Mouse (Mus musculus) heart, embryonic 16.5 days (tissue): Measurements from ENCODE around the gene Nid1. TPM values are rescaled to one million over a fixed set of nuclear protein-coding genes. Genes with fewer than 3 reads are reported as not detected.

Experiments used
- ATAC-seq: fragments of 200-750 bp; cut with Nextera tagmentation; replicated peaks from 2 replicates; pipeline ENCODE4 v1.8.0; 2017; ENCODE audit warnings: moderate number of reproducible peaks; ENCODE audit not compliant: insufficient read depth, low FRiP score; ENCODE audit errors: extremely low read depth
- H3K27ac ChIP-seq: fragments of 300-500 bp; sonication (generic); 2 replicates; pipeline ENCODE4 v1.5.1; 2014; ENCODE audit warnings: mild to moderate bottlenecking, low read length, control low read depth, moderate library complexity
- H3K27me3 ChIP-seq: fragments of 300-500 bp; sonication (generic); 2 replicates; pipeline ENCODE4 v1.6.1; 2014; ENCODE audit warnings: low read length, mixed read lengths; ENCODE audit not compliant: control insufficient read depth, insufficient read depth
- H3K36me3 ChIP-seq: fragments of 300-500 bp; sonication (generic); 2 replicates; pipeline ENCODE4 v1.6.1; 2014; ENCODE audit not compliant: control insufficient read depth, insufficient read depth
- H3K4me1 ChIP-seq: fragments of 300-500 bp; sonication (generic); 2 replicates; pipeline ENCODE4 v1.6.1; 2014; ENCODE audit warnings: low read length, mixed read lengths; ENCODE audit not compliant: control insufficient read depth, insufficient read depth
- H3K4me2 ChIP-seq: fragments of 300-500 bp; sonication (generic); 2 replicates; pipeline ENCODE4 v1.6.1; 2014; ENCODE audit warnings: low read depth, mild to moderate bottlenecking, control low read depth, low read length
- H3K4me3 ChIP-seq: fragments of 300-500 bp; sonication (generic); 2 replicates; pipeline ENCODE4 v1.5.1; 2014; ENCODE audit warnings: mild to moderate bottlenecking, control low read depth, low read length
- H3K9ac ChIP-seq: fragments of 300-500 bp; sonication (generic); 2 replicates; pipeline ENCODE4 v1.6.1; 2014; ENCODE audit warnings: low read length, control low read depth
- H3K9me3 ChIP-seq: fragments of 300-500 bp; sonication (generic); replicated peaks from 2 replicates; pipeline ENCODE4 v1.6.1; 2016; ENCODE audit warnings: low read length; ENCODE audit not compliant: control insufficient read depth
- WGBS: fragments of 180-500 bp; shearing (Covaris S2); extraction: QIAGEN DNeasy Blood & Tissue Kit; methylation state at CpG from one replicate; pipeline ENCODE4 v1.1.7; 2014; 5-methylcytosine and 5-hydroxymethylcytosine counted together
- polyA plus RNA-seq: library from polyadenylated mRNA; unstranded; fragments of >200 nt; fragmentation: Nextera tagmentation; extraction: Ambion mirVana; gene quantifications from 2 replicates; pipeline ENCODE4 v1.2.1, GENCODE M21; 2015

Gene Nid1
- polyA plus RNA-seq, 1 experiment from 2014 or later, result 91.9 TPM

- Histone ChIP-seq H3K4me3 (no peak overlapping the region), H3K4me2 (no peak overlapping the region), H3K9ac (no peak overlapping the region), H3K27ac (no peak overlapping the region), H3K4me1 (0 out of 2 replicates have a peak, but pooled peaks cover 2% of the 10 kb centered on the region), H3K9me3 (no peaks in the 10 kb centered on the region), H3K36me3 (no peaks in the 10 kb centered on the region), H3K27me3 (no peaks in the 10 kb centered on the region)
- ATAC-seq, result no peak
- 42% methylated on average over 1 of the region's 1 CpGs for WGBS
Observed at GRCm38 (mm10) chr13:13553660-13554059, 116.3 kb downstream of the Nid1 start.

GRCm38 (mm10) chr13:13555196-13555595, 117.8 kb downstream of the Nid1 start:
- ATAC-seq, result no peak
- 87% methylated on average over 3 of the region's 3 CpGs for WGBS

DNA sequence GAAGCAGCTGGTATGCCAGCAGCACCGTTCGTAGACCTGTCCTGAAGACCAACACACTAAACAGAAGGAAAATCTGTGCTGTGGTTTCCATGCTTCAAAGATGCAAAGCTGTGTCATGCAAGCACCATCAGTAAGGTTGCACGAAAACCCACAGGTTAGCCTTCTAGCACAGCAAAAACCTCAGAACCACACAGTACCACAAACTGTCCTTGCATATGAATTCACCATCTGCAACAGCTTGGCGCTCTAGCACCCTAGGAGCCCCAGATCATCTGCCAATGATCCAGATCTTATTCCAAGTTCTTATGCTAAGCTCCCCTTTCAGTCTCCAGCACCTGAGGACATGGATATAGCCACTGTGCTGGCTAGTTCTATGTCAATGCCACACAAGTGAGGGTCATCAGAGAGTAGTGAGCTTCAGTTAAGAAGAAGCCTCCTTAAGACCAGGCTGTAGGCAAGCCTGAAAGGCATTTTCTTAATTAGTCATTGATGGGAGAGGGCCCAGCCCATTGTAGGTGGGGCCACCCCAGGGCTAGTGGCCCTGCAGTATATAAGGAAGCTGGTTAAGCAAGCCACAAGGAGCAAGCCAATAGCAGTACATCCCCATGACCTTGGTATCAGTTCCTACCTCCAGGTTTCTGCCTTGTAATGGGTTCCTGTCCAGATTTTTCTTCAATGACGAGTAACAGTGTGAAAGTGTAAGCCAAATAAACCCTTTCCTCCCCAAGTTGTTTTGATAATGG, 119.8 kb downstream of the Nid1 start:
- Histone ChIP-seq H3K9ac (no peak overlapping the region), H3K27ac (no peak overlapping the region), H3K36me3 (no peaks in the 10 kb centered on the region), H3K9me3 (no peaks in the 10 kb centered on the region), H3K4me2 (no peak overlapping the region), H3K27me3 (no peaks in the 10 kb centered on the region), H3K4me3 (no peak overlapping the region), H3K4me1 (no peaks in the 10 kb centered on the region)
- ATAC-seq, result no peak
- 67% methylated on average over 5 of the region's 5 CpGs for WGBS

More at GRCm38 (mm10) chr13:13555196-13555595, 117.8 kb downstream of the Nid1 start:
- Histone ChIP-seq H3K27me3 (no peaks in the 10 kb centered on the region), H3K4me3 (no peak overlapping the region), H3K27ac (no peak overlapping the region), H3K9ac (no peak overlapping the region), H3K4me1 (0 out of 2 replicates have a peak, but pooled peaks cover 2% of the 10 kb centered on the region), H3K36me3 (no peaks in the 10 kb centered on the region), H3K9me3 (no peaks in the 10 kb centered on the region), H3K4me2 (no peak overlapping the region)

GRCm38 (mm10) chr13:13558251-13558650, 120.9 kb downstream of the Nid1 start:
- H3K27me3 ChIP-seq, result no peaks in the 10 kb centered on the region
- 59% methylated on average over 2 of the region's 2 CpGs for WGBS
- H3K4me3 ChIP-seq, result no peak overlapping the region
- H3K9me3 ChIP-seq, result no peaks in the 10 kb centered on the region
- H3K9ac ChIP-seq, result no peak overlapping the region
- no peaks in the 10 kb centered on the region for H3K4me1 ChIP-seq
- no peaks in the 10 kb centered on the region for H3K36me3 ChIP-seq
- no peak overlapping the region; the same call in 1 of the 2 replicates for H3K27ac ChIP-seq
- no peak overlapping the region for H3K4me2 ChIP-seq
- ATAC-seq, result no peak

GRCm38 (mm10) chr13:13558900-13559299, 121.5 kb downstream of the Nid1 start:
- Histone ChIP-seq H3K4me3 (no peak overlapping the region), H3K9me3 (no peaks in the 10 kb centered on the region), H3K4me1 (no peaks in the 10 kb centered on the region), H3K9ac (no peak overlapping the region), H3K27me3 (no peaks in the 10 kb centered on the region), H3K4me2 (no peak overlapping the region), H3K27ac (no peak overlapping the region; the same call in 1 of the 2 replicates), H3K36me3 (no peaks in the 10 kb centered on the region)
- ATAC-seq, result peak; percentile 67
- 50% methylated on average over 5 of the region's 5 CpGs for WGBS

Other genes with a start within 250 kb of the Nid1 start
- 20.4 and 21.4 TPM in 2 replicates for gene Gpr137b, start 43.5 kb upstream of the Nid1 start, polyA plus RNA-seq
- 3.2 TPM in 2 replicates for gene Lyst, start 152.8 kb downstream of the Nid1 start, polyA plus RNA-seq